Mouse (Mus musculus): Measurements from ENCODE around the gene Rad9b. TPM values are rescaled to one million over a fixed set of nuclear protein-coding genes. Genes with fewer than 3 reads are reported as not detected.

Rad9b gene
- total RNA-seq, 2 experiments from 2014 or later = 1.4 to 1.5 TPM

GRCm38 (mm10) chr5:122377101-122377833 lies 23.2 kb upstream of the Rad9b start:
- DNase-seq = no peak
- intact Hi-C loops (cut with DNase I) = loop anchor here (10.0 kb wide), 1 partner anchor 242 kb away; no protein-coding TSS in a partner anchor

GRCm38 (mm10) chr5:122372878-122373277 lies 18.8 kb upstream of the Rad9b start:
- no peak for DNase-seq

GRCm38 (mm10) chr5:122372192-122372769 lies 18.2 kb upstream of the Rad9b start, which contains the start of gene Fam216a:
Gene Fam216a (minus strand): TSS chr5:122372364.
- peak; percentile 98 for DNase-seq
- intact Hi-C loops (cut with DNase I) = loop anchor here (10.0 kb wide), 1 partner anchor 237 kb away; no protein-coding TSS in a partner anchor

More at GRCm38 (mm10) chr5:122372878-122373277, 18.8 kb upstream of the Rad9b start:
- intact Hi-C loops (cut with DNase I) = loop anchor here (10.0 kb wide), 1 partner anchor 238 kb away; no protein-coding TSS in a partner anchor

- intact Hi-C loops (cut with DNase I) = loop anchor here (10.0 kb wide), 1 partner anchor 237 kb away; no protein-coding TSS in a partner anchor
- DNase-seq = peak in 1 of 2 experiments; percentile 45
Observed at GRCm38 (mm10) chr5:122371591-122372191, 17.7 kb upstream of the Rad9b start, which contains the start of gene Gpn3. Gene Gpn3 (plus strand): TSS chr5:122371876.

GRCm38 (mm10) chr5:122354492-122355067 lies 547 bp upstream of the Rad9b start:
- intact Hi-C loops (cut with DNase I) = no loop called here
- no peak for DNase-seq

- no peak for DNase-seq
- intact Hi-C loops (cut with DNase I) = no loop called here
Observed at GRCm38 (mm10) chr5:122345777-122346176, 8.3 kb downstream of the Rad9b start.

GRCm38 (mm10) chr5:122344260-122344659 lies 9.8 kb downstream of the Rad9b start:
- intact Hi-C loops (cut with DNase I) = loop anchor here (1.0 to 5.0 kb wide), 2 partner anchors 76 to 217 kb away; no protein-coding TSS in a partner anchor
- DNase-seq = peak; percentile 82 to 83

- intact Hi-C loops (cut with DNase I) = loop anchor here (1.0 to 5.0 kb wide), 2 partner anchors 75 to 216 kb away; no protein-coding TSS in a partner anchor
- DNase-seq = no peak
Observed at GRCm38 (mm10) chr5:122343768-122344167, 10.3 kb downstream of the Rad9b start.

- intact Hi-C loops (cut with DNase I) = loop anchor here (5.0 kb wide), 1 partner anchor 216 kb away; no protein-coding TSS in a partner anchor
- no peak for DNase-seq
Observed at GRCm38 (mm10) chr5:122342874-122343273, 11.2 kb downstream of the Rad9b start.

- no peak for DNase-seq
- intact Hi-C loops (cut with DNase I) = no loop called here
Observed at GRCm38 (mm10) chr5:122336554-122337294, 17.3 kb downstream of the Rad9b start.

GRCm38 (mm10) chr5:122334682-122335081 lies 19.4 kb downstream of the Rad9b start:
- no peak for DNase-seq
- intact Hi-C loops (cut with DNase I) = no loop called here

GRCm38 (mm10) chr5:122330269-122330668 lies 23.8 kb downstream of the Rad9b start:
- intact Hi-C loops (cut with DNase I) = no loop called here
- no peak for DNase-seq

GRCm38 (mm10) chr5:122327283-122327682 lies 26.8 kb downstream of the Rad9b start:
- no peak for DNase-seq
- intact Hi-C loops (cut with DNase I) = no loop called here

GRCm38 (mm10) chr5:122325477-122325876 lies 28.6 kb downstream of the Rad9b start:
- DNase-seq = no peak
- intact Hi-C loops (cut with DNase I) = no loop called here

GRCm38 (mm10) chr5:122324608-122325431 lies 29.2 kb downstream of the Rad9b start:
- DNase-seq = no peak
- intact Hi-C loops (cut with DNase I) = no loop called here

- intact Hi-C loops (cut with DNase I) = no loop called here
- DNase-seq = no peak
Observed at GRCm38 (mm10) chr5:122323523-122323922, 30.5 kb downstream of the Rad9b start.

- no peak for DNase-seq
- intact Hi-C loops (cut with DNase I) = no loop called here
Observed at GRCm38 (mm10) chr5:122320205-122320781, 33.7 kb downstream of the Rad9b start.

GRCm38 (mm10) chr5:122319474-122320204 lies 34.4 kb downstream of the Rad9b start:
- intact Hi-C loops (cut with DNase I) = no loop called here

More at GRCm38 (mm10) chr5:122319474-122320204, 34.4 kb downstream of the Rad9b start:
- DNase-seq = peak in 1 of 2 experiments; percentile 53
